Mouse (Mus musculus) MEL (cell line): ENCODE measurements around the gene Calm4.

Experiments
- CTCF ChIP-seq, 3 experiments: IDR thresholded peaks in 2 of 3; conservative IDR thresholded peaks in 1 of 3; 2 replicates each; pipeline ENCODE4 v1.5.1; 2011 to 2012; ENCODE audit warnings: low read length in 3 of 3, low read depth in 2 of 3, mild to moderate bottlenecking in 2 of 3, improper control_type of control experiment in 1 of 3, inconsistent platforms in 1 of 3, mixed read lengths in 1 of 3, moderate library complexity in 1 of 3; ENCODE audit not compliant: control insufficient read depth in 1 of 3, insufficient read depth in 1 of 3, poor library complexity in 1 of 3, severe bottlenecking in 1 of 3
- E2F4 ChIP-seq: IDR thresholded peaks from 2 replicates; pipeline ENCODE4 v1.6.1; 2011; ENCODE audit warnings: low read depth, low read length, improper control_type of control experiment, borderline replicate concordance
- EP300 ChIP-seq, 2 experiments: IDR thresholded peaks; 2 replicates each; pipeline ENCODE4 v1.6.1; 2011; ENCODE audit warnings: improper control_type of control experiment in 2 of 2, low read length in 2 of 2, low read depth in 1 of 2, mild to moderate bottlenecking in 1 of 2
- MAFK ChIP-seq: IDR thresholded peaks from 2 replicates; pipeline ENCODE4 v1.6.1; 2011; ENCODE audit warnings: low read depth, mild to moderate bottlenecking, low read length, improper control_type of control experiment, borderline replicate concordance
- RAD21 ChIP-seq: IDR thresholded peaks from 2 replicates; pipeline ENCODE4 v1.6.1; 2011; ENCODE audit warnings: mild to moderate bottlenecking, low read depth, low read length, improper control_type of control experiment
- SMC3 ChIP-seq: IDR thresholded peaks from 2 replicates; pipeline ENCODE4 v1.6.1; 2011; ENCODE audit warnings: low read depth, low read length, improper control_type of control experiment

DNA sequence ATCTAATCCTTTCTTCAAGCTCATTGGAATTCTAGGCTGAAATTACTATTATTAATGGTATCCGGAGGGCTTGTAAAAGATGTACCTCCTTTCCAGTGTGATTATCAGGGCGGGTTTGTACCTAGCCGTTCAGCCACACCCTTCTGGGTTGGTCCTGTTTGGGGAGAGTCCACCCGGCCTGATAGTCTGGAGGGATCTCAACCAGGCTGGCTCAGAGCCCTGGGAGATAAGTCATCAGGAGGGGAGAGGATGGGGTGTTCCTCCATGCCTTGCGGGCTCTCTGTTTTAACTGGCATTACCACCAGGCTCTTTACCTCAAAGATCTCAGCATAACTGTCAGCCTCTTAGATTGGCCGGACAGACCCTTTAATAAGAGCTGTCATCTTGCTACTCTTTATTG is 29.6 kb downstream of the Calm4 start:
- no peak for TF ChIP-seq CTCF (IDR thresholded peaks at IDR 0.05 in 2 of 3, conservative IDR thresholded peaks at IDR 0.05 in 1 of 3; ENCODE audit: control insufficient read depth in 1 of 3, insufficient read depth in 1 of 3, low read depth in 2 of 3, low read length in 3 of 3, poor library complexity in 1 of 3, severe bottlenecking in 1 of 3)
- no peak for TF ChIP-seq RAD21
- TF ChIP-seq EP300 (IDR thresholded peaks at IDR 0.05; ENCODE audit: low read depth in 1 of 2, low read length in 2 of 2) = peak; percentile 40 to 88
- TF ChIP-seq MAFK = no peak
- TF ChIP-seq E2F4 = no peak
- no peak for TF ChIP-seq SMC3
